Mouse (Mus musculus) embryonic stem cell, embryonic (primary cell): ENCODE measurements around the gene Vps72.

ENCODE experiments used
- CTCF ChIA-PET, 4 experiments: fragments of 300-600 bp in 2 of 4; fragments of 350-600 bp in 2 of 4; sonication (Branson Sonifier 250); formaldehyde crosslinking; loops; one replicate each; lab custom pipeline; 2022; ENCODE audit warnings: inconsistent platforms in 2 of 4; lab: Charles Lee
- POLR2A ChIA-PET, 4 experiments: fragments of 300-600 bp in 2 of 4; fragments of 350-600 bp in 2 of 4; sonication (Branson Sonifier 250); formaldehyde crosslinking; loops; one replicate each; lab custom pipeline; 2022; ENCODE audit warnings: antibody characterized with exemption in 4 of 4, inconsistent platforms in 1 of 4; lab: Charles Lee

Gene Vps72

GRCm38 (mm10) chr3:95169996-95170395 is 59.2 kb downstream of the Vps72 start:
- CTCF ChIA-PET: interaction anchor here in 3 of 4 experiments (0.5 to 0.6 kb wide), 3 partner anchors 13 to 1810 kb away, joined by 3 to 4 read pairs (median 3); no protein-coding TSS in a partner anchor
- POLR2A ChIA-PET: interaction anchor here in 3 of 4 experiments (0.5 to 8.9 kb wide), 8 partner anchors 8 to 155 kb away, joined by 3 to 107 read pairs (median 4); partner anchors contain the start of genes Sema6c (in 2 of the 3), Tnfaip8l2 (in 1 of the 3) and Zfp687 (in 1 of the 3)

GRCm38 (mm10) chr3:95171105-95171504 is 60.3 kb downstream of the Vps72 start:
- POLR2A ChIA-PET: interaction anchor here in 2 of 4 experiments (0.7 to 8.9 kb wide), 11 partner anchors 9 to 143 kb away, joined by 3 to 107 read pairs (median 4); partner anchors contain the start of genes Sema6c (in 2 of the 2), Mllt11 (in 1 of the 2) and Tnfaip8l2 (in 1 of the 2)
- CTCF ChIA-PET: interaction anchor here in 3 of 4 experiments (0.5 to 0.6 kb wide), 4 partner anchors 14 to 55 kb away, joined by 3 to 6 read pairs (median 3); no protein-coding TSS in a partner anchor
